Mouse (Mus musculus) small intestine, adult 2 months (tissue): ENCODE results near the gene Ttc34.

Experiments used
- CTCF ChIP-seq: fragments of 200-500 bp; IDR thresholded peaks from 2 replicates; pipeline ENCODE4 v1.5.1; 2012; ENCODE audit warnings: low read depth, mild to moderate bottlenecking, control low read depth, inconsistent platforms, low read length, moderate library complexity, mixed read lengths; ENCODE audit not compliant: insufficient replicate concordance, insufficient read length; ENCODE audit errors: extremely low read depth
- POLR2A ChIP-seq: fragments of 200-500 bp; IDR thresholded peaks from 2 replicates; pipeline ENCODE4 v1.6.1; 2012; ENCODE audit warnings: low read depth, mild to moderate bottlenecking, control low read depth, inconsistent platforms, low read length, moderate library complexity

GRCm38 (mm10) chr4:154800543-154800942, 36.7 kb upstream of the Ttc34 start:
- no peak for TF ChIP-seq POLR2A
- no peak for TF ChIP-seq CTCF
